Mouse (Mus musculus) cerebellum, postnatal 14 days (tissue): ENCODE data around the gene Il31ra.
"Not testable (repeated sequence)": the region's sequence is repeated elsewhere in the genome, so short reads cannot be mapped to it uniquely, and the experiment has no call there.

Source experiments
- DNase-seq, 2 experiments: peaks; one replicate each; pipeline ENCODE4 v3.0.0; 2021; ENCODE audit warnings: mixed read lengths in 2 of 2

Gene Il31ra

DNA sequence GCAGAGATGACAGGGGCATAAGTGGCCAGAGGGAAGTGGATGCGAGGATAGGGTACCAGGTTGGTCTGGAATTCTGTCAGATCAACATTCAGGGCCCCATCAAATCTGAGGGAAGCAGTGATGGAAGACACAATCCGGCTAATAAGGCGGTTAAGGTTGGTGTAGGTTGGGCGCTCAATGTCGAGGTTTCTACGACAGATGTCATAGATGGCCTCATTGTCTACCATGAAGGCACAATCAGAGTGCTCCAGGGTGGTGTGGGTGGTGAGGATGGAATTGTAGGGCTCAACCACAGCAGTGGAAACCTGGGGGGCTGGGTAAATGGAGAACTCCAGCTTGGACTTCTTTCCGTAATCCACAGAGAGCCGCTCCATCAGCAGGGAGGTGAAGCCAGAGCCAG is at the start of gene Il31ra:
Gene Il31ra (minus strand): TSS at position 101 of the 400 bp plus-strand sequence.
- not testable (repeated sequence) for DNase-seq

DNA sequence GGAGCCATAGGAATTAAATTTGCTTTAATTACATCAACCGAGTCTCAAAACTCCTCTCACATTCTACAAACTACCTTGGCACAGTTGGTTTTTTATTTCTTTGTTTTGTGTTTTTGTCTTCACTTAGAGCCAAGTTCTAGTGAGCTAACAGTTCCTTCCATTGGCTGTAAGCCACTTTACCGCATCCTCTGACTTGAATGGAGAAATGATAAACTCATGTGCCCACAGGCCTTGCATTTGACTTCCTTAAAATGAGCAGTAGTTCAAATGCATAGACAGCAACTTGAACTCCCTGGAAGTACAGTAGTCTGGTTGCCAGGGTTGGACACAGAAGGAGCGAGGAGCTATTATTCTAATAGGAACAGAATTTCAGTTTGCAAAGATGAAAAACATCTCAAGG is 48.7 kb upstream of the Il31ra start:
- DNase-seq = no peak

DNA sequence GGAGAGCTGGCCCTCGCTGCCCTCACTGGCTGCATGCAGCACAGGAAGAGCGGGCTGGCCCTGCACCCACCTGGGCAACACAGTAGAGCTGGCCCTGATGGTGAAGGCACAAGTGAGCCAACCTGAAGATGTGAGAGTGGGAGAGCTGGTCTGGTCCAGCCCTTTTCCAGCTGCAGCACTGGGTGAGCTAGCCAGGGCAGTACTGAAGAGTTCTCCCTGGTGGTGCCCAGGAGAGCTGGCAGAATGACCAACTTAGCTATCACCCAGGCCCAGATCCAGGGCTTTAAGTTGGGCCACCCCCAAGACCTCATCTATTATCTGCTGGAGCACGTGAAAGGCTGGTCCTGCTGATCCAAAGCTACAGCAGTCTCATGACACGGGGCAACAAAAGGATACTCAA is 45.0 kb upstream of the Il31ra start:
- no peak for DNase-seq

DNA sequence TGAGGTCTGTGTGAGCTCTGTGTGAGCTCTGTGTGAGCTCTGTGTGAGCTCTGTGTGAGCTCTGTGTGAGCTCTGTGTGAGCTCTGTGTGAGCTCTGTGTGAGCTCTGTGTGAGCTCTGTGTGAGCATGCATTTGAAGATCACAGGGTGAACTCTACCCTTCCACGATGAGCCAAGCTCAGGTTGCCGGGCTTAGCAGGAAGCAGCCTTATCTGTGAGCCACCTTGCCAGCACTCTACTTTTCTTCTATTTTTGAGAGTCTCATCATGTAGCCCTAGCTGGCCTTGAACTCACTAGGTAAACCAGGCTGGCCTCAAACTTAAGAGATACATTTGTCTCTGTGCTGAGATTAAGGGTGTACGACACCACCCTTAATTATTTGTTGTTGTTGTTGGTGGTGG is 42.3 kb upstream of the Il31ra start:
- no peak for DNase-seq

DNA sequence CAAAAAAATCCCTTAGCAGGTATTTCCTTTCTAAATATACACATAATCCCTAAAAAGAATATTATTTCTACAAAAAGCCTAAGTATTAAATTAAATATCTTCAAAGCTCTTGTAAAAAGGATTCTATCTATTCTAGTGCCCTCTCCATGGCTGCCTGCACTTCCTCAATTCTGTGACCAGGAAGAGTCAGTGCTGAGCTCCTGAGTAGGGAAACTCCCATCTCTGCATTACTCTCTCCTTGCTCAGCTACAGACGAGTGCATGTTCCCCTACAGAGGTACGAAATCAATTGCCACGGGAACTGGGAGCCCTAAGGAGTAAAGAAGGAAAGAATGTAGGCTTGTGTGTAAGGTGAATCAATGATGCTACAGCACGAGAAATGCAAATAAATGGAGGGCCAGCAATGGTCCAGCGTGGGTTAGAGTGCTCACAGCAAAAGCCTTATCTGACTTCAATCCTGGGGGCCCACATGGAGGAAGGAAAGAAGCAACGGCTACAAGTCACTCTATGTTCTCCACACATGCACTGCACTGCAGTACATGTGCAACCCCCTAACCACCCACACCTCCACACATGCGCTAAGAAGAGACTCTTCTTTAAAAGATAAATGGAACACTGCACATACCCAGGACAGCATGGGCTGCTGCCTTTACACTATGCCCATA is 41.1 kb upstream of the Il31ra start:
- DNase-seq = no peak

DNA sequence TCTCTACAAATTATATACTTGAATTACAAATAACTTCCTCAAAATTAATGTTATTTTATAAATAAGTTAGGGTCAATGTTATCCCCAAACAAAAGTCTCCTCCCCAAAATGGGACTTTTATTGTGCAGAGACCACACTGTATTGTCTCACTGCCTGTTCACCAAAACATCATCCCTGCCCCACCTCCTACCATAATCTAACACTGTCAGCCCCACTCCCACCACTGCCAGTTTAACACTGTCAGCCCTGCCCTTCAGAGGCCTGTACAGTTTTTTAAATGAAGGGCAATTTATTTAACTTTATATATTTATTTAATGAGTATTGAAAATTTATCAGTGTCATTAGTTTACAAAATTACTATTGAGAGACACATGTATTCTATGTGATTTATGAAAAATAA is 31.4 kb upstream of the Il31ra start:
- DNase-seq = no peak

DNA sequence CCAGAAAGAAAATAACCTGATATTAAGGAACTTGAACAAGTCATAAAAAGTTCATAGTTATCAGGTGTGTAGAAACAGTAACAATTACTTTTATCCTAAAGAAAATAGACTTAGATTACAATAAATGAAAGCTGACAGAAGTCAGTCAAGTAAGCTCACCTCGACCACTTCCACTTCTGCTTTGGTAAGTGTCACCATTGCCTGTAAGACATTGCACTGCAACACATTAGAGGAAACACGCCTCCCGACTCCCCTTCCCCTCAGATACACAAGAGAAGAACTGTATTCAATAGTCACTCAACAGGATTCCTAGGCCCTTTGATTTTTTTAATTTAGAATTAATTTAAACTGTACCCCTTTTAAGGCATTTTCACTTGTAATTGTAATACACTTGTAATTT is 30.5 kb upstream of the Il31ra start:
- DNase-seq = no peak

DNA sequence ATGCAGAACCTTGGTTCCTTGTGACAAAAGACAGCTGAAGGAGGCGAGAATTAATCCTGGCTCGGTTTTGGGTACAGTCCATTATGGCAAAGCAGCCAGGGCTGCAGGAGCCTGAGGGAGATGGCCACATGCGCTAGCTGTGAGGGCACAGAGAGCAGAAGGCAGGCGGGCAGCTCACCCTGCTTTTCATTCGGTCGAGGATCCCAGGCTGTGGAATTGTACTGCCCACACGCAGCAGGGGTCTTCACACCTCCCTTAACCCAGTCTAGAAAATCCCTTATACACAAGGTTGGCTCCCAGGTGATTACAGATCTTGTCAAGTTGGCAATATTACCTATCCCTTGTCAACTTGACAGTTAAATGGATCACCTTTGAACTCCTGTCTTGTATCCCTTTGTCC is 29.5 kb upstream of the Il31ra start:
- peak; percentile 38 to 44 for DNase-seq

DNA sequence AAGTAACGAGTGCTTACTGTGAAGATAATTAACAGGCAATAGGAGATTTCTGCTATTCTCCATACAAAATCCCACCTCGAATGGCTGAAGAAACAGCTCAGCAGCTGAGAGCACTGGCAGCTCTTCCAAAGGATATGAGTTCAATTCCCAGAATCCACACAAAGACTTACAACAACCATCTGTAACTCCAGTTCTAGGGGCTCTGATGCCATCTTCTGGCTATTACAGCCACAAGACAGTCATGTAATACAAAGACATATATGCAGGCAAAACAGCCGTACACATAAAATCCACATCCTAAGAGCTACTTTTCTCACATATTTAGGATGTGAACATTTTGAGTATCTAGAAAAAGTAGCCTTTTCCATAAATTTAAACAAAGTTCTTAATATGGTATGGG is 27.4 kb upstream of the Il31ra start:
- DNase-seq = no peak

DNA sequence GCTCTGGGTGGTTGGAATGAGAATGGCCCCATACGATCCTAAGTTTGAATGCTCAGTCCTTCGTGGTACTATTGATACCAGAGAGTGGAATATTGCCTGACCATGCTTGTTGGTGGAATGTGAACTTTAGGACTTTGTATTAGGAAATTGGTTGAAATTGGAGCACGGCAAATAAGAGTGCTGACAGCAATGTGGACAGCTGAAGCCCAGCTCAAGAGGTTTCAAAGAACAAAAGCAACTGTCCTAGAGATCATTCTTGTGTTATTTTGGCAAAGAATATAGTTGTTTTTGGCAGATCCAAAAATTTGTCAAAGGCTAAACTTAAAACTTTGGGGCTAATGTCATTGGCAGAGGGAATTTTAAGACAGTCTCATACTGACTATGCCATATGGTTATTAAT is 14.4 kb upstream of the Il31ra start:
- DNase-seq = no peak

DNA sequence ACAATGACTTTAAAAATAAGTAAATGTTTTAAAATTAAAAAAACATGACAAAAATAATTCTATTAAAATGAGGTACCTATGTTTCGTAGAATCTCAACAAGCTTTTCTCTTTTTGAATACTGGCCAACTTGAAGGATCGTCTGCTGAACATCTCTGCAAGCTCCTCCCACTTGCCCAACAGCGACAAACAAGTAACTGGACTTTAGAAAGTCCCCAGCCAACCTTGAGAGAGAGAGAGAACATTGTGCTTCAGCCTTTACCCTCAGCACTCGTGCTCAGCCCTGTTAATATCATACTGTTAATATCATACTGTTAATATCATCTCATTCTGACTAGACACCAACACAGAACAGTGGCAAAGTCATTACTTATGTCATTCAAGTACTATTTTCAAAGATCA is 10.3 kb upstream of the Il31ra start:
- DNase-seq = no peak

DNA sequence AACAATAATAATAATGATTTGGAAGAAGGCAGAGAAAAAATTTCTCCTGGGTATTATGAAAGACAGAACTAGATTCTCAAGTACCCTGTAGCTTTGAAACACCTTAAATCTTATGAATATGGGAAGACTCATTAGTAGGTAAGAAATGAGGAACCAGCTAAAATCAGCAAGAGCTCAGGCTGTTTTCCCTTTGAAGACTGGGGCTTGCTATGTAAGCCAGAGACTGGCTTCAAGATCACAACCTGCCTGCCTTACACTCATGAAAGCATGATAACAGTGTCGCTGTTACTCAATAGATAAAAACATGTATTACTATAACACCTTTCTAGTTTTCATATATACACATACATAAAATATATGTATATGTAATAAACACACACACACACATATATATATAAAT is 9.7 kb upstream of the Il31ra start:
- DNase-seq = no peak

DNA sequence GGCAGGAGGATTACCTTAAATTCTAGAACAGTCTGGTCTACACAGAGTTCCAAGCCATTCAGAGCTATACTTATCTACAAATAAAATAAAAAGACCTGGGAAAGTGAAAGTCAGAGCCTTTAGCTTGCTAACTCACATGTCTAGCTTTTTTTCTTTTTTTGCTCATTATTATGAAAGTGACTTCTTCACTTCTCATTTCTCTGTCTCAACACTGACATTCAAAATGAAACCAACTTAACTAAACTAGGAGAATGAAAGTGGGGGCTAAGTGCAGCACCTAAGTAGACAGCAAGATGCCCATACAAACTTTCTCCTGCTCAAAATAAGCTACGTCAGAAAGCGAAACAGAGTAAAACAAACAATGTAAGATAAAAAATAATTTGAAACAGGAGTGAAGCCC is 8.4 kb upstream of the Il31ra start:
- DNase-seq = no peak

DNA sequence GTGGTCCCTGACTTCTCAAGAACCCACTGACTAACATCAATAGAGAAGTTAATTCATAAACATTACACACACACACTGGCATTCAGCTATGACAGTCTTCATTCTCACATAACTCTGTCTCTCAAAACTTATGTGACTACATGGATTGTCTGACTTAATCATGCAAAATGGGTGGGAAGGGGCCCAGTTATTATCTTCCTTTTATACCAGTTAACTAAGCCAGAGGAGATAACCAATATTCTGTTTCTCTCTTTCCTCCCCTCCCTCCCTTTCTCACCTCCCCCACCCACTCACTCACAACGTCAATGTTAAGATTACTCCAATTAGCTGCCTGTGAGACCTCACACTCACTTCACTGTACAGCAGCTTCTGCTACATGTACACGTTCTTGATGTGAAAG is 3.9 kb downstream of the Il31ra start:
- DNase-seq = no peak

DNA sequence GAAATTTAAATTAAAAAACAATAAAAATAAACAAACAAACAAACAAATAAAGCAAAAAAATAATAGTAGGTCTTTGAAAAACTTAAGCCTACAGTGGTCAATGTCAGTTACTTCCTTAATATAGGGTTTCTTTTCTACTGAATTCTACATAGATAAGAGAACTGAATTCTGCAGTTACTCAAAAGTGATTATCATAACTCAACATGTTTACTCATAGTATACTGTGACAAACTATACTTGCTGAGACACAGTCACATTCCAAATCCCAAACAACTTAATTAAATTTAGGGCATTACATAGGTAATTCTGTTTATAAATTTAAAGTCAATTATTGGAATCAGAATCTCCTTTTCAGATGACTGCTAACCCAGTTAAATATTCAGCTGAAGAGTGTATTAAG is 4.5 kb downstream of the Il31ra start:
- DNase-seq = no peak

DNA sequence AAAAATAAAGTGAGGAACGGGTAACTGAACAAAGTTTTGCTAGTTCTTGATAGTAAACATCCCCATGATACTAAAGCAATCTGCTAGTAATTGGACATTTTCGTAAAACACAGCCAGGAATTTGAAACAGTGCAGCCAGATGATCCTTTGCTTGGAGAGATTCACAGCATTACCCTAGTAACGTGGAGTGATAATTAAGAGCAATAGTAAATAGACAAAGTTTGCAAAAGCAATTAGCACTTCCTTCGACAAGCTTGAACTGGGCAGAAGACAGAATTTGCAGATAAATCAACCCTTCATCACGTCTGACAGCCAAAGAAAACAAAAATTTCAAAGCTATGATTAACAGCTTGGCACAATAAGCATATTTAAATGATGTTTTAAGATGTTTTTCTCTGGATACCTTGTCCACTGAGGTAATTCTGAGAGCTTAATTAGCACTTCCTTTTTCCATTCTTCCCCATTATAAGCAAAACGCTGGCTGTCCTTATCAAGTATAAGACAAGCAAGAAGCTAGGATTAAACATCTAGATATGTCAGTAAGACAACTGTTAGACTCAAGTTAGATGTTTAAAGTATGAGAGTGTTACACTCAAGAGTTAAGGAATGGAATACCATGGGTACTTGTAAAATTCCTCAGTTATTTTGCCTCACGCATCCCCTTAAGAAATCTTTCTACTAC is 9.5 kb downstream of the Il31ra start:
- no peak for DNase-seq

DNA sequence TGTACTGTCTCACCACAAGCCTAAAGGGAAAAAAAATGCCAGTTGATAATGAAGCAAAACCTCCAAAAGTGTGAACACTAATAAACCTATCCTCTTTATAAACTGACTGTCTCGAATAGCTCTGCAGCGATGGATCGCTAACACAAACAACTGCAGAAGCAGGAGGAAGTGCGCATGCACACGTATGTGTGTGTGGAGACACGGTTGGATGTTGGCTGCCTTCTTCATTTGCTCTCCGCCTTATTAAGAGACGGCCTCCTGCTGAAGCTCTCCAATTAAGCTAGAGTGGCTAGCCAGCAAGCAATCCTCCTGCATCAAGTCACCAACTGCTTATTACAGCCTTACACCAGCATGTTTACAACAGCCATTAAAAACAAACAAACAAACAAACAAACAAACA is 11.9 kb downstream of the Il31ra start:
- DNase-seq = no peak

DNA sequence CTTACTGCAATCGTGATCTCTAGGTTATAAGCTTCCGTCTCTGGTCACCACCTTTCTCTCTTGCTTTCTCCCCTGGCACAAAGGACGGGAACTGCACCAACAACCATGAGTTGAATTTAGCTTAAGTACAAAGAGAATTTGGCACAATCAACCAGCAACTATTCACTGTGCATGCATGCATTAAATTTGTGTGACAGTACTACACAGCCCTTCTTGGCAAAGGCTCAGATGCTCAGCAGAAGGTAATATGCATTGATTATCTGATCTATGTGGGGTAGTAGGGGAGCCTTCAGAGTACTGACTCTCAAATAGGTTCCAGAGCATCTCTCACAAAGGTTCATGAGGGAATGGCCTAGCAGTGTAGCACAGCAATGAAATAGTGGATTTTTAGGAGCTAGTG is 12.4 kb downstream of the Il31ra start:
- DNase-seq = no peak

DNA sequence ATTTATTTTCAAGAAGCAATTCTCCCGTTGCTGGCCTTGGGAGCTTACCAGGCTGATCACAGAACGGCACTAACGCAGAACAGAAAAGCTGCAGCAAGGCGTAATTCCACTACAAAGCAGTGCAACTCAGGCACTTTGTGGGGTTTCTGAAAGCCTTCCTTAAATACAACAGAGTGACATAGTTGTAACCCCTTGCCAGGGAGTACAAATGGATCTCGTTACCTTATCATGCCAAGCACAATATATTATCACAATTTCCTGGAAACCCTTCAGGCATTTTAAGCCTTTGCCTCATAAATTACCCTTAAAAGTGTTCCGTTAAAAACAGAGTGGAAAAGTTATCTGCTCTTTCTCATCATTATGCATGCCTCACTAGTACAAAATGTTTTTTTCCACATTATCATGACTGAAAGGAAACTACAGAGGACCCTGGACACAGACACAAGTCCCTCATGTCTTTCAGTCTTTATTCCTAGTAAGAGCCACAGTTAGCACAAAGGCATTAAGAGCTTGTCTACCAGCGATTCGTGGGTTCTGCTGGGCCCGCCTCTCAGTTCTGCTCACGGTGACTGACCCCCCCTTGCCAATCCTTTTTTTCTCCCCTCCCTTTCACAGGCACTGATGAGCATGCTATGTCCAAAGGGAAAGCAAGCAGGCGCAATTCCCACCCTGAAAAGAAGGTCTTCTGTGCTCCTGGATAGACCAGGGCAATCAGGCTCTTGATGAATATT is 13.4 kb downstream of the Il31ra start:
- no peak for DNase-seq

DNA sequence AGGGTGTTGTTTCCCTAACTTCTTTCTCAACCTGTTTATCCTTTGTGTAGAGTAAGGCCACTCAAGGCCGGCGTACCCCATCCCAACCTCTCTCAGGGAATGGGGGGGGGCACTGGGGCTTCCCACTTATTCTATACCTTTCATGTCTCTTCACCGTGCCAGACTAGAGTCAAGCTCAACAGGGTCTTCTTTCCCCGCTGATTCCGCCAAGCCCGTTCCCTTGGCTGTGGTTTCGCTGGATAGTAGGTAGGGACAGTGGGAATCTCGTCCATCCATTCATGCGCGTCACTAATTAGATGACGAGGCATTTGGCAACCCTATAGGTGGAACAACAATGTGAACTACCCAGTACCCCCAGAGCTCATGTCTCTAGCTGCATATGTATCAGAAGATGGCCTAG is 16.1 kb downstream of the Il31ra start:
- DNase-seq = peak; percentile 99 to 100

DNA sequence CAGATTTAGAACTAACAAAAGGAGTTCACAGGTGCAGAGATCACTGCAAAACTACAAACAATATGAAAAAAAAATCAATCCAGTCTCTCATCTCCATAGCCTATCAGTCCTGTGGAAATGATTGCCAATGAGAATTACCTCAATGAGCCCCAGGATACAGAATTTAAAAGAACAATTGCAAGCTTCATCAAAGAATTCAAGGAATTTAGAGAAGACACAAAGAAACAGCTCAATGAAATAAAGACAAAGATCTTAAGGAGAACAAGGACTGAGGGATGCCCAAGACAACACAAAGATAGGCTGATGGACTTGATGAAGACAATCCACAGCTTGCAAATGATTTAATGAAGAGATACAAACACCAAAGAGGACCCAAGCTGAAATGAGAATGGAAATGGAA is 20.4 kb downstream of the Il31ra start:
- no peak for DNase-seq

DNA sequence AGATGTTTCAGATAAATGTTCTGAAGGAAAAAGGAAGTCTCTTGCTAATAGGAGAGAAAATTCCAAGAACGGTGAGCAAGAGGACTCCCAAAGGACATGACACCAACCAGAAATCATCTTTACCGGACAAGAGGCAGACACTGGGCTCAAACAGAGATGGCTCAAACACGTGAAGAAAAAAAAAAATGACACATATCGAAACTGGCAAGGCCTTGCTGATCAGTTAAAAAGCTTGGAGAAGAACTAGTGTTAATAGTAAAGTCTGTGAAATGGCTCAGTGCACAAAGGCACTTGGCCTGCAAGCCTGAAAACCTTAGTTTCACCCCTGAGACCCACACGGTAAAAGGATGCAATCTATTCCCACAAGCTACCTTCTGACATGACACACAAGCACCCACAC is 23.4 kb downstream of the Il31ra start:
- DNase-seq = no peak

DNA sequence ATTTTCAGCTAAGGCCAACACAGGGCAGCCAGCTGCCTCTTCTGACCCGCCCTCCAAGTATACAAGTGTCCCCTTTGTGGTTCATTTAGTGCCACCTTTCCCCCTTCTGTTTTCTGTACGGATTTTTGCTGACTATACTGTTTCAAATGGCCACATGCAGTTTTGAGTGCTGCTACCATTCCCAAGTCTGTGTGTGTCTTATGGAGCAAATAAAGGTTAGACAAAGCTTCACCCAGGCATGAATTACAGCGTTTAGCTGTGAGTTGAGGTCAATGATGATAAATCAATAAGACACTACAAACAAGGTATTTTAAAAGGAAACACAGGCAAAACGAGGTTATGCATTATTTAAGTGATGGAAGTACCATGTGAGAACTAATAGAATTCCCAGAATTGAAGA is 24.6 kb downstream of the Il31ra start:
- DNase-seq = no peak

DNA sequence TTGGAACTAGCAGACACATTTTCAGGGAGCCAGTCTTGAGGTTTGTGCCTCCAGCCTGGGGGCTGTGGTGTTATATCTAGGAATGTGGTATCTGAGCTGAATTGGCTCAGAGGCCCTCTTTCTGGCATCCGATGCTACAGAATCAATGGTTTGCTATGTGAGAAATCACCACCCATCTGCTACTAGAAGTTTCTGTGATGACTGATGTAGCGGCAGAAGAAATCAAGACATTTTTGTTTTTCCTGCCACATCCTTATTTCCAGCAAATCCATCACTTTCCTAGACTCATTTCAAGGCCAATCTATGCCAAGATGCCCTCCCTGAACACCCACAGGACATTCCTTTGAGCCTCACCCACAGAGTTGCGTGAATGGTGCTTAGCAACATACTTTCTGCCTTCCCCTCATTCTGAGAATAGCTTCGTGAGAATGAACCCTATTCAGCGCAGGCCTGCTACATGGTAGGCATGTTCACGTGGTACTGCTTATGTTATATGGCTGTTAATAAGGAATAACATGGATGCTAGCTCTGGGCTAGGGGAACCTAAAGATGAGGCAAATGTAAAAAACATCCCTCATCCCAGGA is 33.5 kb downstream of the Il31ra start:
- no peak for DNase-seq
